Mouse (Mus musculus) neural tube, embryonic 12.5 days (tissue): Measurements from ENCODE around the gene Thada. TPM values are rescaled to one million over a fixed set of nuclear protein-coding genes. Genes with fewer than 3 reads are reported as not detected.

Source experiments
- ATAC-seq: fragments of 200-750 bp; cut with Nextera tagmentation; 2 replicates; pipeline ENCODE4 v1.8.0; 2017; ENCODE audit warnings: low read depth, mild to moderate bottlenecking, moderate TSS enrichment, moderate library complexity; ENCODE audit not compliant: low FRiP score
- H3K27ac ChIP-seq: fragments of 300-500 bp; sonication (generic); 2 replicates; pipeline ENCODE4 v1.5.1; 2016
- H3K27me3 ChIP-seq: fragments of 300-500 bp; sonication (generic); replicated peaks from 2 replicates; pipeline ENCODE4 v1.6.1; 2016; ENCODE audit warnings: mild to moderate bottlenecking
- H3K36me3 ChIP-seq: fragments of 300-500 bp; sonication (generic); 2 replicates; pipeline ENCODE4 v1.6.1; 2016; ENCODE audit warnings: mild to moderate bottlenecking
- H3K4me1 ChIP-seq: fragments of 300-500 bp; sonication (generic); 2 replicates; pipeline ENCODE4 v1.6.1; 2016
- H3K4me2 ChIP-seq: fragments of 300-500 bp; sonication (generic); replicated peaks from 2 replicates; pipeline ENCODE4 v1.6.1; 2016; ENCODE audit warnings: mild to moderate bottlenecking
- H3K4me3 ChIP-seq: fragments of 300-500 bp; sonication (generic); 2 replicates; pipeline ENCODE4 v1.5.1; 2016
- H3K9ac ChIP-seq: fragments of 300-500 bp; sonication (generic); 2 replicates; pipeline ENCODE4 v1.6.1; 2016; ENCODE audit warnings: mild to moderate bottlenecking
- H3K9me3 ChIP-seq: fragments of 300-500 bp; sonication (generic); 2 replicates; pipeline ENCODE4 v1.6.1; 2016; ENCODE audit warnings: mild to moderate bottlenecking
- WGBS: fragments of 180-500 bp; shearing (Covaris S2); methylation state at CpG from one replicate; pipeline ENCODE4 v1.1.7; 2016; 5-methylcytosine and 5-hydroxymethylcytosine counted together
- polyA plus RNA-seq: library from polyadenylated mRNA; unstranded; fragments of >200 nt; fragmentation: Nextera tagmentation; extraction: Ambion mirVana; gene quantifications from 2 replicates; pipeline ENCODE4 v1.2.1, GENCODE M21; 2016

The Thada gene
- polyA plus RNA-seq, 1 experiment from 2014 or later: 9.2 TPM

DNA sequence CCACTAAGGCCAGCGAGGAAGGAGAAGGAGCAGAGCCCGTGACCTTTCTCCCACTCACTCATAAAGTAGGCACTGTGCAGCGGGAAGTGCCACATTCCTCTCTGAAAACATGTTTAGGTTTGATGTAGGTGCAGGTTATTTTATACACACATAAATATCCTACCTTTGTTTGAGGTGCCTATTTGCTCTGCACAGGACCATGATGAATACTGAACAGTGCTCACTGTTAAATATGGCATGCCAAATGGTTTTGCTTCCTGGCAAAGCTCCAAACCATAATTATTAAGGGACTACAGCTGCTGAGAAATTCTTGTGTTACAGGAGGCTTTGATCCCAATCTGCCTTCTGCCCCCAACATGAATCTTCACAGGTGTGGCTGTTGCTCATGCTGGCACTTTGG is 259.8 kb downstream of the Thada start:
- ATAC-seq: no peak
- no peaks in the 10 kb centered on the region for H3K27me3 ChIP-seq
- H3K4me2 ChIP-seq: no peak overlapping the region
- peaks cover 11% of the 10 kb centered on the region; the same call in 1 of the 2 replicates for H3K36me3 ChIP-seq
- no peaks in the 10 kb centered on the region for H3K9me3 ChIP-seq
- no peak overlapping the region for H3K4me3 ChIP-seq
- no peak overlapping the region for H3K27ac ChIP-seq
- H3K9ac ChIP-seq: no peak overlapping the region
- 89% methylated on average over 3 of the region's 3 CpGs for WGBS
- peaks cover 6% of the 10 kb centered on the region for H3K4me1 ChIP-seq

DNA sequence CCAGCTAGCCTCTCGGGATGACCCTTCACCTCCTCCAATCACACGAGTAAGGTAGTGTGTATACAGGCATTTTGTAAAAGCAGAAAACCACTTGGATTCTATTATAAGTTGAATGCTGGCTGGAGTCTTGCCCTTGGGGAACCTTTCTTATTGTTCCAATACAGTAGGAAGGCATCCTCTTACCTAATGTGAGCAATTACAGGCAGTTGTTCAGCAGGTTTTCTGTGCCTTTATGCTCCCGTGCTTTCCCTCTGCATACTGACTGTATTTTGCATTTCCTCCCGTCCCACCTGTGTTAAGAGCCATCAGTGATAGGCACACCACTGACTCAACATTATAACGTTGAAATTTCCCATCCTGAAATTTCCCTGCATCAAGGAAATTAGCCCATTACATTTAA is 261.0 kb downstream of the Thada start:
- no peak overlapping the region for H3K4me3 ChIP-seq
- no peak overlapping the region for H3K9ac ChIP-seq
- no peak overlapping the region for H3K4me2 ChIP-seq
- no peak for ATAC-seq
- H3K9me3 ChIP-seq: no peaks in the 10 kb centered on the region
- peaks cover 11% of the 10 kb centered on the region; the same call in 1 of the 2 replicates for H3K36me3 ChIP-seq
- H3K27ac ChIP-seq: no peak overlapping the region
- no peaks in the 10 kb centered on the region for H3K27me3 ChIP-seq
- peaks cover 6% of the 10 kb centered on the region for H3K4me1 ChIP-seq
- 85% methylated on average over 5 of the region's 5 CpGs for WGBS

GRCm38 (mm10) chr17:84203340-84203739 is 262.7 kb downstream of the Thada start:
- no peak overlapping the region for H3K9ac ChIP-seq
- peaks cover 6% of the 10 kb centered on the region for H3K4me1 ChIP-seq
- H3K36me3 ChIP-seq: peaks cover 11% of the 10 kb centered on the region; the same call in 1 of the 2 replicates
- H3K27ac ChIP-seq: no peak overlapping the region
- no peak overlapping the region for H3K4me2 ChIP-seq
- WGBS: 54% methylated on average over 7 of the region's 7 CpGs
- H3K27me3 ChIP-seq: no peaks in the 10 kb centered on the region
- H3K9me3 ChIP-seq: no peaks in the 10 kb centered on the region
- ATAC-seq: no peak
- H3K4me3 ChIP-seq: no peak overlapping the region

GRCm38 (mm10) chr17:84201183-84201582 is 264.8 kb downstream of the Thada start:
- WGBS: 92% methylated on average over 5 of the region's 5 CpGs
- H3K36me3 ChIP-seq: peaks cover 3% of the 10 kb centered on the region; the same call in 1 of the 2 replicates
- ATAC-seq: no peak
- no peaks in the 10 kb centered on the region for H3K9me3 ChIP-seq
- no peak overlapping the region for H3K9ac ChIP-seq
- no peaks in the 10 kb centered on the region for H3K27me3 ChIP-seq
- H3K4me1 ChIP-seq: peaks cover 6% of the 10 kb centered on the region
- no peak overlapping the region for H3K4me3 ChIP-seq
- no peak overlapping the region for H3K27ac ChIP-seq
- no peak overlapping the region for H3K4me2 ChIP-seq

DNA sequence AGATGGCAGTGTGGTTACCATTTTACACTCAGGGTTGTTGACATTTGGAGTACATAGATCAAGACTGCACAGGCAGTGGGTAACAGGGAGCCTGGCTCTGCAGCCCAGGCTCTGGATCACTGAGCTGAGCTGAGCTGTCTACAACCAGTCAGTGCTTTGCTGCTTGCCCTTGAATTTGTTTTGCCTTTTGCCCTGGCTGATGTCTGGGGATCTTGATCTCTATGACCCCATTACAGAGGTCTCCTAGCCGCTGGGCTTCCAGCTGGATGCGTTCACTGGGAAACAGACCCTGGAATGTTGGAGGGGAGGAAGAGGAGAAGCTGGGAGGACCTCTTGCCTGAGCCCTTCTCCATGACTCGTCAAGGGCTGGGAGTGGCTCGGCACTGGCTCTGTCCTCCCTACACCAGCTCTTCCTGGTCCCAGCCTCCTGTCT is 268.1 kb downstream of the Thada start:
- H3K4me1 ChIP-seq: no peaks in the 10 kb centered on the region; the same call in 1 of the 2 replicates
- H3K4me3 ChIP-seq: no peak overlapping the region
- no peaks in the 10 kb centered on the region for H3K36me3 ChIP-seq
- 65% methylated on average over 4 of the region's 4 CpGs for WGBS
- H3K9ac ChIP-seq: no peak overlapping the region
- no peaks in the 10 kb centered on the region for H3K9me3 ChIP-seq
- no peaks in the 10 kb centered on the region for H3K27me3 ChIP-seq
- no peak overlapping the region for H3K27ac ChIP-seq
- ATAC-seq: no peak
- H3K4me2 ChIP-seq: no peak overlapping the region

DNA sequence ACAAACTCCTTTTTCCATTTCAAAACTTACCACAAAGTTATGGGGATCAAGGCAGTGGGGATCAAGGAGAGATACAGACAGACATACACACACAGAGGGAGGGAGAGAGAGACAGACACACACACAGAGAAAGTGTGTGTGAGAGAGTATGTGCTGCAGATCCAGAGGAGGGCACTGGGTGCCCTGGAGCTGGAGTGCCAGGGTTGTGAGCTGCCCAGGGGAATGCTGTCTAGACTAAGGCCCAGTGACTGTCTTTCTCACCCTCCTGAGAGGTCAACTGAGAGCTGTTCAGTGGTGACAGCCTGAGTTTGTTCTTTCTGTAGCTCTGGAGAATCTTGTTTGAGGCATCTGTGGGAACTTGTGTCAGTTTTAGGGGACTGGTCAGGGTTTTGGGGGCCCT is 269.7 kb downstream of the Thada start:
- no peak overlapping the region for H3K9ac ChIP-seq
- peaks cover 7% of the 10 kb centered on the region; the same call in 1 of the 2 replicates for H3K36me3 ChIP-seq
- ATAC-seq: no peak
- H3K9me3 ChIP-seq: no peaks in the 10 kb centered on the region
- H3K4me2 ChIP-seq: no peak overlapping the region
- H3K4me3 ChIP-seq: no peak overlapping the region
- no peaks in the 10 kb centered on the region for H3K4me1 ChIP-seq
- H3K27me3 ChIP-seq: no peaks in the 10 kb centered on the region
- H3K27ac ChIP-seq: no peak overlapping the region

GRCm38 (mm10) chr17:84195835-84196234 is 270.2 kb downstream of the Thada start:
- no peak overlapping the region for H3K4me3 ChIP-seq
- H3K27ac ChIP-seq: no peak overlapping the region
- H3K4me1 ChIP-seq: no peaks in the 10 kb centered on the region
- 88% methylated on average over 3 of the region's 3 CpGs for WGBS
- no peak overlapping the region for H3K9ac ChIP-seq
- no peak for ATAC-seq
- no peaks in the 10 kb centered on the region for H3K9me3 ChIP-seq
- no peaks in the 10 kb centered on the region for H3K27me3 ChIP-seq
- peaks cover 7% of the 10 kb centered on the region; the same call in 1 of the 2 replicates for H3K36me3 ChIP-seq
- H3K4me2 ChIP-seq: no peak overlapping the region

GRCm38 (mm10) chr17:84195003-84195395 is 271.0 kb downstream of the Thada start:
- Histone ChIP-seq H3K27ac (no peak overlapping the region), H3K9ac (no peak overlapping the region), H3K4me3 (no peak overlapping the region), H3K36me3 (peaks cover 7% of the 10 kb centered on the region; the same call in 1 of the 2 replicates), H3K4me2 (no peak overlapping the region), H3K27me3 (no peaks in the 10 kb centered on the region), H3K4me1 (no peaks in the 10 kb centered on the region), H3K9me3 (no peaks in the 10 kb centered on the region)
- 69% methylated on average over 4 of the region's 4 CpGs for WGBS
- ATAC-seq: no peak

GRCm38 (mm10) chr17:84194282-84195002 is 271.6 kb downstream of the Thada start:
- H3K27ac ChIP-seq: no peak overlapping the region
- no peak overlapping the region for H3K4me2 ChIP-seq
- H3K4me3 ChIP-seq: no peak overlapping the region
- H3K4me1 ChIP-seq: 0 out of 2 replicates have a peak, but pooled peaks cover under 1% of the 10 kb centered on the region
- no peaks in the 10 kb centered on the region for H3K9me3 ChIP-seq
- H3K27me3 ChIP-seq: no peaks in the 10 kb centered on the region
- 87% methylated on average over 4 of the region's 4 CpGs for WGBS
- H3K9ac ChIP-seq: no peak overlapping the region
- peaks cover 7% of the 10 kb centered on the region; the same call in 1 of the 2 replicates for H3K36me3 ChIP-seq
- no peak for ATAC-seq

- ATAC-seq: no peak
- Histone ChIP-seq H3K9ac (no peak overlapping the region; the same call in 1 of the 2 replicates), H3K4me2 (no peak overlapping the region), H3K36me3 (peaks cover 7% of the 10 kb centered on the region; the same call in 1 of the 2 replicates), H3K4me1 (peaks cover 11% of the 10 kb centered on the region), H3K4me3 (no peak overlapping the region), H3K9me3 (no peaks in the 10 kb centered on the region), H3K27me3 (no peaks in the 10 kb centered on the region), H3K27ac (no peak overlapping the region)
- WGBS: 90% methylated on average over 9 of the region's 9 CpGs
Observed at GRCm38 (mm10) chr17:84193411-84193810, 272.6 kb downstream of the Thada start.

GRCm38 (mm10) chr17:84191946-84192345 is 274.1 kb downstream of the Thada start:
- 92% methylated on average over 4 of the region's 4 CpGs for whole genome bisulfite sequencing
- Histone ChIP-seq H3K27ac (no peak overlapping the region), H3K36me3 (peaks cover 7% of the 10 kb centered on the region; the same call in 1 of the 2 replicates), H3K9me3 (no peaks in the 10 kb centered on the region), H3K9ac (no peak overlapping the region), H3K4me2 (no peak overlapping the region), H3K4me1 (peaks cover 13% of the 10 kb centered on the region), H3K27me3 (0 out of 2 replicates have a peak, but pooled peaks cover under 1% of the 10 kb centered on the region), H3K4me3 (no peak overlapping the region)
- no peak for ATAC-seq

DNA sequence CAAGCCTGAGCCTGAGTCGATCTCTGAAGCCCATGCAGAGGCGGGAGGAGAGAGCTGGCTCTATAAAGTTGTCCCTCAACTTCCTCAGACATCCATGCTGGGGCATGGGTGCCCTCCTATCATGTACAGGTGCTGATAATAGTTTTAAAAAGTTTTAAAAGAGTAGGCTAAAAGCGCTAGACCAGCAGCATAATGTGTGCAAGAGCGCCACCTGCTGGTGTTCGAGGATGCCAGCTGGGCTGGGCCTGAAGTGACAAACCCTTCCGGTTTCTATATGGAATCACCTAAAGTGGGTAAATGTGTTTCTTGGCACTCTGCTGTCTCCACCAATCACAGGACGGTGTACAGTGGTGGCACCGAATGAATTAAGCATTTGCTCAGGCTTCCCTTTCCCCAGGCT is 275.1 kb downstream of the Thada start:
- Histone ChIP-seq H3K4me3 (no peak overlapping the region), H3K27ac (no peak overlapping the region), H3K4me1 (peaks cover 24% of the 10 kb centered on the region), H3K27me3 (peaks cover 8% of the 10 kb centered on the region), H3K9ac (no peak overlapping the region), H3K36me3 (peaks cover 12% of the 10 kb centered on the region; the same call in 1 of the 2 replicates), H3K4me2 (no peak overlapping the region), H3K9me3 (no peaks in the 10 kb centered on the region)
- ATAC-seq: no peak
- 26% methylated on average over 8 of the region's 8 CpGs for WGBS
